Mouse (Mus musculus) midbrain, postnatal 0 days (tissue): Measurements from ENCODE around the gene 0610010K14Rik. TPM values are rescaled to one million over a fixed set of nuclear protein-coding genes. Genes with fewer than 3 reads are reported as not detected.

Experiments used
- ATAC-seq: fragments of 200-750 bp; cut with Nextera tagmentation; 2 replicates; pipeline ENCODE4 v1.8.0; 2017; ENCODE audit warnings: moderate number of reproducible peaks, mild to moderate bottlenecking, moderate TSS enrichment, moderate library complexity; ENCODE audit not compliant: low FRiP score
- DNase-seq: peaks from one replicate; pipeline ENCODE4 v3.0.0-alpha.2; 2015; ENCODE audit warnings: low spot score
- H3K27ac ChIP-seq: fragments of 300-500 bp; sonication (generic); 2 replicates; pipeline ENCODE4 v1.5.1; 2014; ENCODE audit warnings: low read depth, mild to moderate bottlenecking, low read length, mixed read lengths
- H3K27me3 ChIP-seq: fragments of 300-500 bp; sonication (generic); 2 replicates; pipeline ENCODE4 v1.6.1; 2014; ENCODE audit warnings: low read length, control low read depth, mixed read lengths; ENCODE audit not compliant: insufficient read depth
- H3K36me3 ChIP-seq: fragments of 300-500 bp; sonication (generic); 2 replicates; pipeline ENCODE4 v1.6.1; 2014; ENCODE audit warnings: low read length, control low read depth, mixed read lengths; ENCODE audit not compliant: insufficient read depth
- H3K4me1 ChIP-seq: fragments of 300-500 bp; sonication (generic); 2 replicates; pipeline ENCODE4 v1.6.1; 2014; ENCODE audit warnings: mild to moderate bottlenecking, control low read depth, antibody characterized with exemption, low read length, mixed read lengths; ENCODE audit not compliant: insufficient read depth
- H3K4me2 ChIP-seq: fragments of 300-500 bp; sonication (generic); 2 replicates; pipeline ENCODE4 v1.6.1; 2014; ENCODE audit warnings: low read depth, mild to moderate bottlenecking, low read length, mixed read lengths; ENCODE audit not compliant: poor library complexity, severe bottlenecking
- H3K4me3 ChIP-seq: fragments of 300-500 bp; sonication (generic); 2 replicates; pipeline ENCODE4 v1.5.1; 2014; ENCODE audit warnings: low read depth, mild to moderate bottlenecking, low read length, moderate library complexity
- H3K9ac ChIP-seq: fragments of 300-500 bp; sonication (generic); replicated peaks from 2 replicates; pipeline ENCODE4 v1.6.1; 2014; ENCODE audit warnings: mild to moderate bottlenecking, low read length, moderate library complexity, mixed read lengths; ENCODE audit not compliant: poor library complexity, severe bottlenecking
- H3K9me3 ChIP-seq: fragments of 300-500 bp; sonication (generic); 2 replicates; pipeline ENCODE4 v1.6.1; 2016; ENCODE audit warnings: low read length, control low read depth
- CTCF ChIP-seq: IDR thresholded peaks from 2 replicates; pipeline ENCODE4 v1.5.1; 2016; ENCODE audit warnings: antibody characterized with exemption, mild to moderate bottlenecking
- WGBS: fragments of 180-500 bp; shearing (Covaris S2); extraction: QIAGEN DNeasy Blood & Tissue Kit; methylation state at CpG from one replicate; pipeline ENCODE4 v1.1.7; 2014; 5-methylcytosine and 5-hydroxymethylcytosine counted together
- polyA plus RNA-seq: library from polyadenylated mRNA; unstranded; fragments of >200 nt; fragmentation: Nextera tagmentation; extraction: Ambion mirVana; gene quantifications from 2 replicates; pipeline ENCODE4 v1.2.1, GENCODE M21; 2015
- total RNA-seq: library from RNA; depleted of rRNA; stranded (reverse); fragments of >200 nt; gene quantifications from 2 replicates; pipeline ENCODE4 v1.2.3, GENCODE M21; 2014

0610010K14Rik gene
- total and polyA plus RNA-seq, 2 experiments from 2014 or later = 43.0 to 154 TPM

DNA sequence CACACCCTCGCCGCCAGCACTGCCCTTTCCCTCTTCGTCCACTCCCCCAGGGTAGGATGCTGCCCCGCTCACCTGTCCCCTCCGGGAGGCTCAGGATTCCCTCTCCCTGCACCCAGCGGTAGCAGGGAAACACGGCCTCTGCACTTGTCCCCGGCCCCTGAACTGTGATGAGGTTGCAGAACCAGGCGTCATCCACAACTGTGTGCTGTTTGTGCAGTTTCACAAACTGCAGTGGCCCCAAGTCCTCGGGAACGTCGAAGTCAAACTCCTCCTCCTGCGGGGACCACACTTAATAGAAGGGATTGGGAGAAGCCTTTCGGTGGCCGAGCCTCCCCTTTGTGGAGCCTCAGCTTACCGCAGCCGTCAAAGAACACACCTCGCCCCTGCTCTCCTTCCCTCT is 16.6 kb upstream of the 0610010K14Rik start:
- H3K9me3 ChIP-seq = no peaks in the 10 kb centered on the region
- no peak for TF ChIP-seq CTCF
- H3K27me3 ChIP-seq = peaks cover 41% of the 10 kb centered on the region
- no peak overlapping the region for H3K4me3 ChIP-seq
- no peak overlapping the region for H3K9ac ChIP-seq
- no peak for ATAC-seq
- no peaks in the 10 kb centered on the region for H3K36me3 ChIP-seq
- H3K4me1 ChIP-seq = no peaks in the 10 kb centered on the region; the same call in 1 of the 2 replicates
- DNase-seq = no peak
- H3K27ac ChIP-seq = no peak overlapping the region
- H3K4me2 ChIP-seq = peak overlapping the region; percentile 36
- 5% methylated on average over 18 of the region's 18 CpGs for WGBS

DNA sequence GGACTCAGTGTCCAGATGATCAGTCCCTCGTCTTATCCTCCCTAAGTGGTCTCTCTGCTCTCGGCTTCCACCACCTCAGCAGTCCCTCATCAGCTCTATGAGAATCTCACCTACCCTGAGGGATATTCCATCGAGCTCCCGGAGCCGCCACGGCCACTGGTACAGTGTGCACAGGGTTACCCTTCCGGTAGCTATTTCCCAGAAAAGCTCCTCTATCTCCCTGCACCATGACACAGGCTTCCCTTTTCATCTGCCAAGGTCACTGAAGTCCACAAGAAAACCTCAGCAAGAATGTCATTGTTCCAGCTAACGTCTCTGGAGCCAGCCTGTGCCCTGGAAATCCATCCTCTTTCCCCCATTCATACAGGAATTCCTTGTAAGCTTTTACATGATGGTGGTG is 14.1 kb upstream of the 0610010K14Rik start:
- no peaks in the 10 kb centered on the region; the same call in 1 of the 2 replicates for H3K4me1 ChIP-seq
- TF ChIP-seq CTCF = no peak
- no peak overlapping the region for H3K4me2 ChIP-seq
- H3K27me3 ChIP-seq = peaks cover 43% of the 10 kb centered on the region
- DNase-seq = no peak
- H3K36me3 ChIP-seq = no peaks in the 10 kb centered on the region
- no peaks in the 10 kb centered on the region for H3K9me3 ChIP-seq
- no peak overlapping the region for H3K4me3 ChIP-seq
- H3K9ac ChIP-seq = no peak overlapping the region
- WGBS = 82% methylated on average over 8 of the region's 8 CpGs
- no peak overlapping the region for H3K27ac ChIP-seq
- no peak for ATAC-seq

DNA sequence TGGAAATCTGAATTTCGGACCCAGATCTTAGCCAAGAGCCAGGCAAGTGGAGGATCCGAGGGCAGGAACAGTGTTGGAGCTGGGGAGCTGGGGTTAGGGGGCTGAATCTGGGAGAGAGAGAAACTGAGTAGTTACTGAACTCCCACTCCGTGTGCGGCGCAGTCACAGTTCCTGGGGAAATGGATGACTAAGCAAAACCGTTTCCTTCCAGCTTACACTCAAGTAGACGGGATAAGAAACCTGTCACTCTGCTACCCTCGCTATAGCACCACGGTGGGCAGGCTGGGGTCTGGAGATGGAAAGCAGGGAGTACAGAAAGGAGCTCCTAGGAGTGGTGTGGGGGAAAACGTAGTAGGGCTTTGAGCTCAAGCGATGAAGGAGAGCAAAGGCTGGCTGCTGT is 12.4 kb upstream of the 0610010K14Rik start:
- DNase-seq = no peak
- H3K27me3 ChIP-seq = peaks cover 38% of the 10 kb centered on the region
- H3K9me3 ChIP-seq = no peaks in the 10 kb centered on the region
- ATAC-seq = no peak
- no peaks in the 10 kb centered on the region for H3K36me3 ChIP-seq
- no peak overlapping the region for H3K27ac ChIP-seq
- H3K9ac ChIP-seq = no peak overlapping the region
- TF ChIP-seq CTCF = no peak
- no peak overlapping the region for H3K4me2 ChIP-seq
- H3K4me3 ChIP-seq = no peak overlapping the region
- 69% methylated on average over 11 of the region's 11 CpGs for WGBS
- H3K4me1 ChIP-seq = no peaks in the 10 kb centered on the region; the same call in 1 of the 2 replicates

DNA sequence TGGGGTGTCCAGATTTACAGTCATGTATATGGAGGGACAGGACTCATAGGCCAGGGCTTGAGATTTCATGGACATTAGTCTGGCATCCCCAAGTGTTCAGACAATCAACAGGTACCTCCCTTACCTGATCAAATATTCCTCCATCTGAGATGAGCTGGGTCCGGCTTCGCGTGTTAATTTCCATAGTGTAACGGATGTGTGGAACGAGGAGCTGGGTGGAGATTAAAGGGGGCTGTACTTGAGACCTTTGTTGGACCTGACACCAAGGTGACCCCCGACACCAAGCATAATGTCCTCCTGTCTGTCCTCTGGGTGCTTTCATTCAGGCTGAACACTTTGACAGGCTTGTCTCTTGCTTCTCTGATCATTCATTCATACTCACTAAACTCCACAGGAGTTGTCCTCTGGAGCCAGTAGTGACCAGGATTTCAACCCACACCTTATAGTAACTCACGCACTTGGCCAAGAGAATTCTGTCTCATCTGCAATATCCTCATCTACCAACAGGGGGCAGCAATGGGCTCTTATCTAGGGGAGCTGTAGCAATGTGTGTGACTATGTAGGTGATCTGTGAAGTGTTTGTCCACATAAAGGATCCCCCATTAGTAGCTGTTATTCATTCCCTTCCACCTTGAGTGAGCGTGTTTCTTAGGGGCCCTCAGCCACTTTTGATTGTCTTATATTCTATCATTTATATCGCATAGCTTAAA is 9.6 kb upstream of the 0610010K14Rik start:
- no peaks in the 10 kb centered on the region for H3K9me3 ChIP-seq
- DNase-seq (peak; percentile 67), ATAC-seq (no peak)
- no peaks in the 10 kb centered on the region for H3K4me1 ChIP-seq
- peak; percentile 80 for TF ChIP-seq CTCF
- 57% methylated on average over 9 of the region's 9 CpGs for WGBS
- peaks cover 12% of the 10 kb centered on the region; the same call in 1 of the 2 replicates for H3K27me3 ChIP-seq
- no peak overlapping the region for H3K27ac ChIP-seq
- H3K9ac ChIP-seq = no peak overlapping the region
- no peaks in the 10 kb centered on the region for H3K36me3 ChIP-seq
- H3K4me2 ChIP-seq = no peak overlapping the region
- no peak overlapping the region for H3K4me3 ChIP-seq

DNA sequence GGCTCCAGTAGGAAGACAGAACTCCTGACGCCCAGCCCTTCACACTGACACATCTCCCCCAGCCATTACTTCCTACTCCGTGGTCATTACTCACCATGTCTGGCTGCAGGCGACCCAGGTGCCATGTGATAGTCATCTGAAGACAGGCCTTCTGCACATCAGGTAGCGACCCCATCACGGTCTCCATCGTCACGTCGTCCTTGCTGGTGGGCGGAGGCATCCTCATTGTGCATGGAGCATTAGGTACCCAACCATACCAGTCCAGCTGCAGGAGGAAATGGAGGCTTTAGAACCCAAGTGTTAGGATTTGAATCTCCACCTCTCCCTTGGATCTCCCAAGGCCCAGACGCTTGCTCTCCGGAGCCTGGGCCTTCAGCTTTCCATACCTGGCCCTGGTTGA is 4.9 kb upstream of the 0610010K14Rik start:
- Histone ChIP-seq H3K4me2 (no peak overlapping the region), H3K4me3 (no peak overlapping the region), H3K27ac (no peak overlapping the region), H3K27me3 (0 out of 2 replicates have a peak, but pooled peaks cover 2% of the 10 kb centered on the region), H3K9me3 (no peaks in the 10 kb centered on the region), H3K4me1 (0 out of 2 replicates have a peak, but pooled peaks cover 3% of the 10 kb centered on the region), H3K36me3 (no peaks in the 10 kb centered on the region), H3K9ac (no peak overlapping the region)
- DNase-seq = no peak
- no peak for ATAC-seq
- no peak for TF ChIP-seq CTCF
- WGBS = 69% methylated on average over 11 of the region's 11 CpGs

DNA sequence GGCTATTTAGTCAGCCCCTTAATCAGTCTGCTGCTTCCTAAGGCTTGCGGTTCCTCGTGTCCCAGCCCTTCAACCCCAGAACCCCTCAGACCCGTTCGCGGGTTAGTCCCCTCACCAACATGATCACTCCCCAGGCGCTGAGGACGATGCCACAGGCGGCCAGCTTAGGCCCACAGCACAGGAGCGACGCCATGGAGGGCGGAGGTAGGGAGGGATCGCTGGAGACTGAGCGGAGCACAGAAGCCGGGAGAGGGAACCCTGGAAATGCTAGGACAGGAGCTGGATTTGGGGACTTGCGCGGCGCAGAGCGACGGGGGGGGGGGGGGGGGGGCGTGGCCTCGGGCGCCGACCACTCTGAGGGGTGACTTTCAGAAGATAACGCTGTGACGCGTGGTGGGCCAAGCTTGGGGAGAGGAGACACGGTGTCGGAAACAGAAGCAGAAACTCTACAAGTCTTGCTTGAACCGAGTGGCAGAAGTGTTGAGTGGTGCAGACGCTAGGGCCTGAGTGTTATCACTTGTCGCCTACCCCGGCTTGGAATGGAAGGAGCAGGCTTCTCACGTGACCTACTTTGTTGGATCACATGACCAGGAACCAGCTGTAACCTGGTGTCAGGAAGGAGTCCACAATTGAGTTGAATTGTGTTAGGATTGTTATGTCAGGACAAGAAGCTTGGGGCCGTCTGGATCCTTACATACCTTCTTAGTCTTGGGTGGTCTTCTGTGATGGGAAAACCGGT is 2.0 kb upstream of the 0610010K14Rik start, which contains the start of the genes Gm21988 and Rnasek:
Gene Gm21988, minus strand, starts transcription at position 290 of the 739 bp plus-strand sequence.
Gene Rnasek, minus strand, starts transcription at position 302 of the 739 bp plus-strand sequence.
- H3K4me2 ChIP-seq = peak within 1 kb of the TSS; percentile 88
- peak within 1 kb of the TSS; percentile 92 for H3K27ac ChIP-seq
- peak within 1 kb of the TSS; percentile 77 for H3K4me3 ChIP-seq
- peaks cover 12% of the 10 kb centered on the region; the same call in 1 of the 2 replicates for H3K36me3 ChIP-seq
- ATAC-seq (peak; percentile 52), DNase-seq (peak; percentile 89)
- no peaks in the 10 kb centered on the region for H3K9me3 ChIP-seq
- TF ChIP-seq CTCF = no peak
- WGBS = under 1% methylated on average over 31 of the region's 35 CpGs
- H3K9ac ChIP-seq = peak within 1 kb of the TSS; percentile 86
- H3K27me3 ChIP-seq = 0 out of 2 replicates have a peak, but pooled peaks cover 2% of the 10 kb centered on the region
- peaks cover 9% of the 10 kb centered on the region; the same call in 1 of the 2 replicates for H3K4me1 ChIP-seq
